Mouse (Mus musculus) lung, postnatal 10 days (tissue): ENCODE data around the gene Fktn.
"Not testable (repeated sequence)": the region's sequence is repeated elsewhere in the genome, so short reads cannot be mapped to it uniquely, and the experiment has no call there.

Experiments
- DNase-seq: peaks from one replicate; pipeline ENCODE4 v3.0.0; 2021

Fktn gene

DNA sequence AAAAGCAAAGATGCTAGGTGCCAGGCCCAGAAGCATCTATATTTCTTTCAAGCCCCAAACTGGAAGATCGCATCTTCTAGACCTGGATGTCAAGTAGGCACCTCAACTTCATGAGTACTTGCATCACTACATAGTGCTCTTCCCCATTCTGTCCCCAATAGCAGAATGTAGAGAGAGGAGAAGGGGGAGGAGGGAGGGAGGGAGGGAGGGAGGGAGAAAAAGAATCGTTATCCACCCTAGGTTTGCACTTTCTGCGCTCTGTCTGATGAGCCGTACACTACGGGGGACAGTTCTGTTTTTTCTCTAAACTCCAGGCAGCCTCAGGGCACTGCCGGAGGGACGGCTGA, at the start of gene Fktn:
Gene Fktn (plus strand): TSS at position 295 of the 347 bp plus-strand sequence.
- no peak for DNase-seq

DNA sequence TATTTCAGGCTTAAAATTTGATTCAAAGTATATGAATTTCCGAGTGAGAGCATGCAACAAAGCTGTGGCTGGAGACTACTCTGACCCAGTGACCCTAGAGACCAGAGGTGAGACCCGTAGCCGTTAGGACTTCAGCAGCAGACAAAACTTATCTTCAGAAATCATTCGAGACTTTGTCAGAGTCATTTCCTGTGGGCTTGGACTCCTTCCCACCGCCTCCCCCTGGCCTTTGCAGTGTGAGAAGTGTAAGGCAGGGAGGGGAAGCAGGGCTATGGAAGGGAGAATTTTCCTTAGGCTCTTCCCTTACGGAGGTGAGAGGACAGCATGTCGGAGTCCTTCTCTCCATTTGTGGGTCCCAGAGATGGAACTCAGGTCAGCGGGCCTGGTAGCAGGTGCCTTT, 31.7 kb upstream of the Fktn start:
- no peak for DNase-seq

DNA sequence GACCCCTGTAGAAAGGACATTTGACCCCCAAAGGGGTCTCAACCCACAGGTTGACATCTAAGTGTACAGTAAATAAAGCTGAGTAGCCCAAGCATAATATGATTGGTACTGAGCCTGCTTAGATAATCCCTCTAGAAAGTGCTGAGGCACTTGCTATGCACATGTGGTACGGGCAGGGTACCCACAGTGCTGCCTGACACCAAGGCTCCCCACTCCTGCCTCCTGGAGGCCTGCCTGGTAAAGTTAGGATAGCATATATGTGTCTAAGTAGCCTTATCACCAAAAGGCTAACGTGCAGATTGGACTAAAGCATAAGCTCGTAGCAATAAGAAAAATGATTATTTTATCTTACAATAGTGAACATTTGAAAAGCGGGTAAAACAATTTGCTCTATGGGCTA, 24.8 kb upstream of the Fktn start:
- DNase-seq, result no peak

DNA sequence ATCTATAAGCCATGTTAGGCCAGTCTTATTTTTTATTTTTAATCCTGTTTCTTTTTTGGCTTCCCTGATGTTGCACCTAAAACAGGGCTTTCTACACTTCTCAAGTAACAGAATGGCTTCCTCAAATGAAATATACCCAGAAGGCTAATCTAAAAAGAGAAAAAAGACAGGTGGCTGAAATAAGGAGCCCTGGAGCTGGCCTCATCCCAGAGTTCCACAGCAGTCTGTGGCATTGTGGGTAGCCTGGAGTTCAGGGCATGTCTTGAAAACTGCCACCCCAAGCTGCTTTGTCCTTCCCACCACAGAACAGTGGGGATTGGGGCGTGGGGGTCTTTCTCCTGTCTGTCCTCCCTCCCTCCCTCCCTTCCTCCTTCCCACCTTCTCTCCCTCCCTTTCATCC, 22.4 kb upstream of the Fktn start:
- DNase-seq, result no peak

DNA sequence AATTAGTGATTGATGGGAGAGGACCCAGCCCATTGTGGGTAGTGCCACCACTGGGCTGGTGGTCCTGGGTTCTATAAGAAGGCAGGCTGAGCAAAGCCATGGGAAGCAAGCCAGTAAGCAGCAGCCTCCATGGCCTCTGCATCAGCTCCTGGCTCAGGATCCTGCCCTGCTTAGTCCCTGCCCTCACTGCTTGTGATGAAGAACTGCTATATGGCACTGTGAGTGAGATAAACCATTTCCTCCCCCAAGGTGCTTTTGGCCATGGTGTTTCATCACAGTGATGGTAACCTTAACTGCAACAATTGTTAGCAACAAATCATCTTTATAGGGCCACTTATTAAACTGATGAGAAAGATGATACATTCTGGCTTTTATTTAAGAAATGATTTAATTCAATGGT, 4.6 kb upstream of the Fktn start:
- not testable (repeated sequence) for DNase-seq

DNA sequence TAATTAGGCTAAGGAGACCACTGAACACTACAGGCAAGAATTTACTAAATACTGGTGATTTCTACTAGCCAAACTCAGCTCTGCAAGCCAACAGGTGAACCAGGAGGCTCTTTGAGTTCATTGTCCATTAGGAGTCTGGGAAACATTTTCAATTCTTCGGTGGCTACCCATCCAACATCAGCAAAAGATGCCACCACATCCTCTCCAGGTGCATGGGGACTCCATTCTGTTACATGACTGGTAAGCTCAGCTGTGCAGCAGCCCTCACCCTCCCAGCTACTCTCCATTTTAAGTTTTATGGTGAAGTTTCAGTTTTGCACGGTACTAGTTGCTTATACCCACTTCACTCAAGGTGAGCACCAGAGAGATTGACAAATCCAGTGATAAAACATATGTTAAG, 3.8 kb upstream of the Fktn start:
- DNase-seq, result no peak

DNA sequence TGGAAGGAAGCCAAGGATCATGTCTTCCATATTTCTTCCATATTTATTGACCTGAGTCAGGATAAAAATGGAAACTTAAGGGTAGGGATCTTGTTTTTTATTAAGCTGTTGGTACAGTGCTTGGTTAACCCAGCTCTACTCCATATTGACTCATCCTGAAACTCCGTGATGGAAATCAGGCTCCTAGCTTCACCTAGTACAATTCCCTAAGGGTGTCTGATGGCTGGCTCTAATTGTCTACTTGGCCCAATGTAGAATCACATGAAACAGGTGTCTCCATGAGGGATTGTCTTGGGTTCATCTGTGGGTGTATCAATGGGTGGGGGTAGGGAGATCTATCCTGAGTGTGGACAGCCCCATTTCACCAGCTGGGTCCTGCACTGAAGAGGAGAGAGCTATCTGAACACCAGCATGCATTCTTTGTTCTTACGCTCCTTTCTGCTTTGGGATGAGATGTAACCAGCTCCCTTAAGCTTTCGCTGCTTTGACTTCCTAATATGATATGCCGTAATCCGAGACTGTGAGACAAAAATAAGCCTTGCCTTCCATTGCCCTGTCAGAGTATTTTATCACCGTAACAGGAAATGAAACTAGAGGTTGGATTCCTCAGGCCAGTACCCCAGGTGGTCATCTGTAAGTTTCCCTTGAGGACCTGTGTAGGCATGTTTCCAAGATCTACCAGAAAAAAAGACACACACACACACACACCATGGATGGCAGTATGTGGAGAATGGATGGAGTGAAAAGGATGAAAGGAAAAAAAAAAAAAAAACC, 3.1 kb upstream of the Fktn start:
- no peak for DNase-seq

DNA sequence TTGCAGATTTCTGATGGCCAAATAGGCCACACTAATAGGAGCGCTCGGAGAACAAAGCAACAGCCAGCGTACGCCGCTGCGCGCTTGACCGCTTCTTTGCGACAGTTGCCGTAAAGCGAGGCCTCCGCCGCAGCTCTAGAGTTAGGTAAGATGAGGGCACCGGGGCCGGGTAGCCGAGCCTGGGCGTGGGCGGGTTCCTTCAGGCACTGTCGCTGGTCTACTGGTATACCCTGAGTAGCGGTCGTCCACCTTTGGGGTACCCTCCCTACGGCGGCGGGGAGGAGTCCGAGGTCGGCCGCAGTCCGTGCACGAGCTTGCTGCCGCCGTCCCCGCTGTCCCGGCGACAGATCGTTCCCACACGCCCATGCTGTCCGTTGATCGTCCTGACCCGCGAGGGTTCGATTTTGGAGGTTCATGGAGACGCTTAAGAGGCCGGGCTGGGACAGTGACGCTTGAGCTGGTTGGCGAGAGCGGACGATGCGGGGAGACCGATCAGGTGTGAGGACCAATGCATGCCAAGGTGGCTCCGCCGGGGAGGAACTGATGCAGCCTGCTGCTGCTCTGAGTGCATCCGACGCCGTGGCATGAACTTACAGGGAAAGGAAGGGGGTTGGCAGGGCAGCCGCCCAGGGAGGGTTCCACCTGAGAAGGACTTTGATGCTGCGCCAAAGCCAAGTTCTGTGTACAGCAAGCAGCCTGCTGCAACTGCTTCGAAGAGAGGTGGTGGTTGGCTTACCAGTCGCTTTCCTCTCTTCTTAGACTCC, 435 bp downstream of the Fktn start:
- peak; percentile 94 for DNase-seq

DNA sequence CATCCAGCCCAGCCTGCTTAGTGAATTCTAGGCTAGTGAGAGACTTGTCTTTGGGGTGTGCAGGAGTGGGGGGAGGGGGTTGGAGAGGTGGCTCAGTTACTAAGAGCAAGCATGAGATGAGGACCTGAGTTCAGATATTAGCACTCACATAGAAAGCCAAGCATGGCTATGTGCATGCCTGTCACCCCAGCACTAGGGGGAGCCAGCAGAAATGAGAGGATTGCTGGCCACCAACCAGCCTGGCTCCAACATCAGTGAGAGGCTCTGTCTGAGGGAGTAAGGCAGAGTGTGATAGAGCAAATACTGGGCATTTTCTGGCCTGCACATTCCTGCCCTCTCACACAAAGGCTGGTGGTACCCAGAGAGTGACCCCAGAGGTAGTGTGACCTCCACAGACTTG, 2.2 kb downstream of the Fktn start:
- DNase-seq, result peak; percentile 6

DNA sequence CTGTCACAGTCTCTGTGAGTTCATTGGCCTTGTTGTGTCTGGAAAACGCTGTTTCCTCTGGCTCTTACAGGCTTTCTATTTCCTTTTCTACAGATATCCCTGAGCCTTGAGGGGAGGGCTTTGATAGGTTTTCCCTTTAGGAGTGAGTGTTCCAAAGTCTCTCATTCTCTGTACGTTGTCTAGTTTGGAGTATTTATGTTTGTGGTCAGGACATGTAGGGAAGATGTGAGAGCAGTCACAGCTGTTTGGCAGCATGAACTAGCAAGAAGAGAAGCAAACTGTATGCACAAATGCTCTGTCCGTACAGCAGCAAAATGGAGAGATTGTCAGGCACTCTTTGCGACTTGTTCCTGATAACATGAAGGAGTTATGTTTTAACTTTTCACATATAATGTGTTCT, 3.7 kb downstream of the Fktn start:
- DNase-seq, result no peak

DNA sequence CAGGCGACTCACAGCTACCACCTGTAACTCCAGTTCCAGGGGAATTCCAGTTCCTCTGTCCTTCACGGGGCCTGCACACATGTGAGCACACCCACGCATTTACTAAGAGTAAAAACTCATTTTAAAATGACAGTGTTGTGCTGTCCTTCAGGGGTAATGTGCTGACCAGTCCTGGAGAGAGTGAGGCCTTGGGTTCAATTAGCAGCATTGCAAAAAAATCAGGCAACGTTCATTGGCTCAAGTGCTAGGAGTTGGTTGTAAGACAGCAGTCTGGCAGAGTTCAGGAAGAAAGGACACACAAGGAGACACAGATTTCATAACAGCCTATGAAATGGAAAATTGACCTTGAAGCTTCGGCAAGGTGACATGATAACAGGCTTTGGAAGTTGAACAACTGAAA, 4.5 kb downstream of the Fktn start:
- DNase-seq, result no peak

DNA sequence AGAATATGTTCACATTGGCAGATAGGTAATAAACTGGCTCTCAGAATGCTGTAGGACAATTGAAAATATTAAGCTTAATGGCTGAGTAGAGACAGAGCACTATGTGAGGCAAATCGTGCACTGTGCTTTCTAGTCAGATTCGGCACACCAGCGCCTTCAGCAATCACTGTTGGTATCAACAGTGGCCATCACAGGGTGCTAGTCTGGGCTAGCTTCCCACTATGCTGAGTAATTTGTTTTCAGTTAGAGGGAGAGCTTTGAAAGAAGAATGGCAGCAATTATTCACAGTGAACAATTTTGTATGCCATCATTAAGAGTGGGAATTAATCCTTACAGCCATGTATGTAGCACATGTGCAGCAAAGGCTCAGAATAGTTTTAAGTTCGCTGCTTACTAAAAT, 8.7 kb downstream of the Fktn start:
- no peak for DNase-seq

DNA sequence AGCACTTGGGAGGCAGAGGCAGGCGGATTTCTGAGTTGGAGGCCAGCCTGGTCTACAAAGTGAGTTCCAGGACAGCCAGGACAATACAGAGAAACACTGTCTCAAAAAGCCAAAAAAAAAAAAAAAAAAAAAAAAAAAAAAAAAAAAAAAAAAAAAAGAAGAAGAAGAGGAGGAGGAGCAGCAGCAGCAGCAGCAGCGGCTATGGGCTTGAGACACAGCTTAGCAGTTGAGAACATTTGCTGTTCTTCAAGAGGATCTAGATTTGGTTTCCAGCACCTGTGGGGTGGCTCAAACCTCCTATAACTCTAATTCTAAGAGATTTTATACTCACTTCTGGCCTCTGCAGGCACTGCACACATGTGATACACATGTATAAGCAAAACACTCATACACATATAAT, 12.3 kb downstream of the Fktn start:
- not testable (repeated sequence) for DNase-seq

DNA sequence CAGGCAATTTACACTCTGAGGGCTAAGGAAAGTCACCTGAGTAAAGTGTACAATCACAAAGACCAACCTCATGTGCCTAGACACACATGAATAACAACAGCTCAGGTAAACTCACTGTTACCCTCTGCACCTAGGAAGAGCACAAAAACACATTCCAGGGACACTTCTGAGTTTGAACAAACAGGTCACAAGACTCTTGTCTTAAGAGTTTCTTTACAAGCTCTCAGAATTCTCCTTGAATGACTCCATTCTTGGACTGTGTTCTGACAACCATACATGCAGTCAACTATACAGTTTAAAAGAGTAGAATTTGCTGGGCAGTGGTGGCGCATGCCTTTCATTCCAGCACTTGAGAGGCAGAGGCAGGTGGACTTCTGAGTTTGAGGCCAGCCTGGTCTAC, 14.3 kb downstream of the Fktn start:
- DNase-seq, result no peak

DNA sequence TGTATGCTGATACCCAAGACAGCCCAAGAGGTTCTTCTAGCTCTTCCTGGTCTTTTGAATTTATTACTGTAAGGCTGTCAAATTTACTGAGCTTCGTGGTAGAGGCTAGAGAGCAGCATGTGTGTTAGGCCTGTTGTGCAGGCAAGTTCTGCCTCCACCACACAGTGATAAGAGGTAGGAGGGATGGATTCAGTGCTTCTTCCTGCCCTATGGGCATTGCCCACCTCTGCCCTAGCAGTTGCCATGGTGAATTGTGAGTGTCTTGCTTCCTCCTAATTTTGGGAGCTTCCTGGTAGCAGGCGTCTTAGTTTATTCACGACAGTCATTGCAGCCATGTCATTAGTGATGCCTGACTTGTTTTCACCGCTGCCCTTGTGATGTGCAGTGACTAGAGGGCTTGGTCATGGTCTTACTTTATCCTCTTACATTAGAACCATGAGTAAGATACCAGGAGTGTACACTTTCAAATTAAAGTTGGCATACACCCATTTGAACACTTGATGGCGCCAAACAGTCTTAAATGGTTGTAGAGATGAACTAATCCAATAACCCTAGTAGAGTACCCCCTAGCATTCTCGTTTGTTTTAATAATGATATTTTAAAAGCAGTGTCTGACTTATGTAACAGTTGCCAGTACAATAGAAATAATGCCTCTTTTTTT, 25.3 kb downstream of the Fktn start:
- peak; percentile 73 for DNase-seq

DNA sequence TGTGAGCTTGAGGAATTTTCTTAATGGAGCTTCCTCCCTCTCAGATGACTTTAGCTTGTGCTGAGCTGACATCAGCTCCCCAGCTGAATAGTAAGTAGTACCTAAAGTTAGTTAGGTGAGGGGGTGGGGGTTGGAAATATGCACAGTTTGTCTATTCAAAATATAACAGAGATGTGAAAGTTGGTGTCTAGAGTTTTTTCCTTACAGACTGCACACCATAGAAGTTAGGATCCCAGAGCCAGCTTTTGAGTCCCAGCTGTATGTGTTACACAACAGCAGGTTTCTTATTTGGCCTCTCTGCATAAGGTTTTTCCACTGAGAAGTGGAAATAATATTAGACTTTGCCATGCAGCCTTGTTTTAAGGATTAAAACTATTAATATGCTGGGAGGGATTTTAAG, 36.0 kb downstream of the Fktn start:
- no peak for DNase-seq

DNA sequence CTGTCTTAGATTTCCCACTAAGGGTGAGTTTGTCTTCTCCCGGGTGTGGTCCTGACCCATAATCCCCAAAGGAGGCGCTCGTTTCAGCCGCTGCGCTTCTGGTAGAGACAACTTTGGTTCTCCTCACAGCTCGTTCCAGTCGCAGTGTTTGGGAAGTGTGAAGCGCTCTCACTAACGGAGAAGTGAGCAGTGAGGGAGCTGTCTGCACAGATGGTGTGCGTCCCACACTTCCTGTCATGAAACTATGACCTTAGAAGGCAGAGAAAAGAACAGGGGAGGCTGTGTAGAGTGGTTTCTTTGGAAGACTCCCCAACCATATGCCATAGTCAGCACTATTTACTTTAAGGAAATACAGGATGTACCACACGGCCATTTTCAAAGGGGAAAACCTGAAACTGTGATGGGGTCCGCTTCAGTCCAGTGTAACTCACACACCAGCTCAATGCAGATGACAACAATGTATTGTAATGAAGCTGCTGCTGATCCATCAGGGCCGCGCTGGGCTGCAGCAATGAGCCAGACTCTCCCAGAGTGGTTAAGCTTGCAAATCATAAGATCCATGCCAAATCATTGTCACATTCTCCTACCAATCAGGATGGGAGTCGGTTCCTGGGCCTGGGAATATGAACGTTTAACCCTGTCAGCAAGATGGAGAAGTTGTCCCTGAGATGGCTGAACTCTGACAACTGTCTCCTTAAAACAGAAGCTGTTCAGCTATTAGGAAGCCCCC, 36.8 kb downstream of the Fktn start:
- peak; percentile 14 for DNase-seq

DNA sequence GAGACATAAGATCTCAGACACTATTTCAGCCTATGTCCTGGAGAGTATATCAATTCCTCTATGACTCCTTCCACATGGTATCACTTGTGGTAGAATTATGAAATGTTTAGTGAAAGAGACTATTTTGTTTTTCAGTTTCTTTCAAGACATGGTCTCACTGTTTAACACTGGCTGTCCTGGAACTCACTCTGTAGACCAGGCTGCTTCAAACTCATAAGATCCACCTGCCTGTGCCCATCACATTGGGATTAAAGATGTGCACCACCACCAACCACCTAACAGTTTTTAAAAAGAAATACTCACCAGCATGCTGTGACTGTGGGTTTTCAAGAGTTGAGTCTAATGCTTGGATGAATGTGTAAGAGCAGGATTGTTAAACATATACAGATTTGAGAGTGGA, 43.2 kb downstream of the Fktn start:
- DNase-seq, result no peak

DNA sequence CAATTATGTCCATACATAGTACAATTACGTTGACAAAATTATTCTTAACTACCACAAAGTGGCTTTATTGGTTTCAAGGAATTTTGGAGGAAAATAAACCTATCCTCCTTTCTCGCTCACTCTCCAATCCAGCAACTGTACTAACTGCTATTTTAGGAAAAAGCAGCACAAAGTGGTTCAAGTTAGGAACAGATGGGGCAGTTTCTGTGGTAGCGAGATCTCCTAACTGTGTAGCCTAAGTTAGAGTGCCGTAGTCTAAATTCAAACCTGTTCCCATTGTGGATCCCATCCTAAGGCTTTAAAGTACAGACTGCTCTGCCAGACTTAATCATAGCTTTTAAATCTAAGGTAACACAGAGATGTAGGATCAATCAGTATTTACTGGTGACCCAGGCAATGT, 45.0 kb downstream of the Fktn start:
- DNase-seq, result no peak

DNA sequence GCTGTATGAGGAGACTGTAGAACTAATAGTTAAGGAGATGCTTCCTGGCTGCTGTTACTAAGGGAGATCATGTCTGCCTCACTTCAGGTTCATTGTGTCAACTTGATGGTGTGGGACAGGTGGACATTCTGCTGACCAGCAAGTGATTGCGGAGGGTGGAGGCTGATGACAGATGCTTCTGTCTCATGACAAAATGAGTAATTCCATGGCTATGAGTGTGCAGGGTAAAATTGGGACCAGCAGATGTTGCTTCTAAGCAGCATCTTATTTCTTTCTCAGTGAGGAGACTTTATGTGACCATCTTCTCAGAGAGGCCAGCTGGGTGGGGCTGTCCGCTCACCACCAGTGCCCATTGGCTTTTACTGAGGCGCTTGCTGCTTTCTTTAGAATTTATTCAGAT, 45.9 kb downstream of the Fktn start:
- no peak for DNase-seq

DNA sequence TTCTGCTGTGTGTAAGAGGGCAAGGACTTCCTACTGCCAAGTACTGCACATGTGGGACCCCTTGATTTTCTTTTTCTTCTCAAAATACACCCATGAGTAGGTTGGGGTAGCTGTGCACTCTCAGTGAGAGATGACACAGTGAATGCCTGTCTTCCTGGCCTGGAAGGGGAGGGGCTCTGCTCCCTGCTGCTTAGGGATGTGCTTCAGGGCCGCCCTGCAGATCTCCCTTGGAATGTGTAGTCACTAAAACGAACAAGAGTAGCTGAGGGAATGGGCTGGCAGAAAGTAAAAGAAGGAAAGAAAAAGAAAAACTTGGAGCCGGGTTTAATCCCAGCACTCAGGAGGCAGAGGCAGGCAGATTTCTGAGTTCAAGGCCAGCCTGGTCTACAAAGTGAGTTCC, 48.7 kb downstream of the Fktn start:
- DNase-seq, result no peak

DNA sequence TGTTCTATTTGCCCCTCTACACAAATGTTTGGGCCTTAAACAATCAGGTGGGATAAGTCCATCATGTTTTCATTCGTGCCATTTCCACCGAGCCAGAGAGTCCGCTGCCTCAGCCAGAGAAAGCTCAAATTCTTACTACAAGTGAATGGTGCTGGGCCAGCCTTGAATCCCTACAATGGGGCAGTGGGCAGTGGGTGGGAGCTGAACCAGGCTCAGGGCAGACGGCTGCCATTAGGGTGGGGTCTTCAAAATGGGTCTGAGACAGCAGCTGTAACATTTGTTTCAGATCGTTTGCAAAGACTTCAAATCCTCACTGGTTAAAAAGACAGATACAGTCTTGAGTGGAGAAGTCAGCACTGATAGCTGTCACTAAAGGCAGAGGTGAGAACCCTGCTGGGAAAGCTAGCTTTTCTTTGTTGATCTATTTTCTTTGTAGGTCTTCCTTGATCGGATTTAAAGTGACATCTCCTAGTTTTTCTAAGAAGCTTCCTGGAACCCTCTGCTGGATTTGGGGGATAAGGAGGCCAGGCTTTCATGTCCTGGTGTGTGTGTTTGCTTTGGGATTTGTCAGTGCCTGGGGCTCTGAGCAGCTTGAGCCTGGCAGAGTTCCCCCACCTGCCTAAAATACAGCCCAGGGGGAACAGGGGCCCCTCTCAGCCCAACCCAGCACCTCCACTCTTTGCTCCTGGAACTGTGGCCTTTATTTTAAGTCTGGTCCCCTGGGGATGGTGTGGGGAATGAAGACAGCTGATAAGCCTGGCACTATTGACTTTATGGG, 57.3 kb downstream of the Fktn start:
- DNase-seq, result no peak

DNA sequence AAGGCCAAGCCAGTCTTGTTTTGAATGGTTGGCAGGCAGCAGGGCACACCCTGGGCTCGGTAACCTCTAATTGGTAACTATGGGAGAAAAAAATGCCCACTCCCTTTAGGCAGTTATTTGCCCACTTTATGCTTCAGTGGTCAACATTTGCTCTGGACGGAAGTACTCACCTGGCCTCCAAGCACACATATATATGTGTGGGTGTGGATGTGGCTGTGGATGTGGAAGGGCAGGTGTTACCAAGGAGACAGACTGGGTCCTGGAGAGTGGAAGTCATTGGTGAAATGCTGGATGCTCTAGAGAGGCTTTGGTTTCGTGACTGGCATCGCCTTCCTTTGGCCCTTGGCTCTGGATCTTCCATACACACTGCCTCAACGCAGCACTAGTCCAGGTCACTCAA, 58.2 kb downstream of the Fktn start:
- DNase-seq, result no peak
